Mouse (Mus musculus): ENCODE data around the gene Sytl3. TPM values are rescaled to one million over a fixed set of nuclear protein-coding genes. Genes with fewer than 3 reads are reported as not detected.
"Not testable (repeated sequence)": the region's sequence is repeated elsewhere in the genome, so short reads cannot be mapped to it uniquely, and the experiment has no call there.

Gene Sytl3
- polyA plus RNA-seq, 1 experiment from 2014 or later = 0.21 TPM

GRCm38 (mm10) chr17:6681721-6682120 lies 22.8 kb downstream of the Sytl3 start:
- not testable (repeated sequence) for ATAC-seq; DNase-seq; H3K9me3 ChIP-seq (ENCODE audit: low read length); H3K27ac ChIP-seq (ENCODE audit: low read depth); H3K27me3 ChIP-seq (ENCODE audit: insufficient read depth, low read length); H3K4me3 ChIP-seq (ENCODE audit: low read depth, low read length); H3K4me2 ChIP-seq (ENCODE audit: low read depth, low read length); H3K9ac ChIP-seq (replicated peaks); H3K36me3 ChIP-seq (replicated peaks; ENCODE audit: insufficient read depth, low read length); H3K4me1 ChIP-seq (ENCODE audit: insufficient read depth)
- 67% methylated on average over 4 of the region's 4 CpGs for WGBS (ENCODE audit: insufficient replicate concordance)

- not testable (repeated sequence) for H3K9me3 ChIP-seq (ENCODE audit: low read length); H3K36me3 ChIP-seq (replicated peaks; ENCODE audit: insufficient read depth, low read length); H3K4me1 ChIP-seq (ENCODE audit: insufficient read depth); H3K4me2 ChIP-seq (ENCODE audit: low read depth, low read length); H3K27ac ChIP-seq (ENCODE audit: low read depth); ATAC-seq; H3K9ac ChIP-seq (replicated peaks); H3K27me3 ChIP-seq (ENCODE audit: insufficient read depth, low read length); DNase-seq; H3K4me3 ChIP-seq (ENCODE audit: low read depth, low read length)
- WGBS (ENCODE audit: insufficient replicate concordance) = no CpG with 5 or more reads among the region's 5 CpGs
These were observed 24.8 kb downstream of the Sytl3 start for GRCm38 (mm10) chr17:6683702-6684101.

- H3K4me3 ChIP-seq (ENCODE audit: low read depth, low read length); H3K9ac ChIP-seq (replicated peaks); H3K4me2 ChIP-seq (ENCODE audit: low read depth, low read length); H3K9me3 ChIP-seq (ENCODE audit: low read length); H3K36me3 ChIP-seq (replicated peaks; ENCODE audit: insufficient read depth, low read length); H3K27me3 ChIP-seq (ENCODE audit: insufficient read depth, low read length); H3K27ac ChIP-seq (ENCODE audit: low read depth); H3K4me1 ChIP-seq (ENCODE audit: insufficient read depth); DNase-seq: not testable (repeated sequence)
- WGBS (ENCODE audit: insufficient replicate concordance) = no CpG with 5 or more reads among the region's 4 CpGs
- ATAC-seq = peak; percentile 50; the same call in 1 of the 2 replicates
These were observed 25.8 kb downstream of the Sytl3 start for GRCm38 (mm10) chr17:6684464-6685287.

- H3K9me3 ChIP-seq (ENCODE audit: low read length); H3K4me1 ChIP-seq (ENCODE audit: insufficient read depth); H3K27me3 ChIP-seq (ENCODE audit: insufficient read depth, low read length); H3K36me3 ChIP-seq (replicated peaks; ENCODE audit: insufficient read depth, low read length); H3K9ac ChIP-seq (replicated peaks); H3K4me2 ChIP-seq (ENCODE audit: low read depth, low read length); H3K27ac ChIP-seq (ENCODE audit: low read depth); H3K4me3 ChIP-seq (ENCODE audit: low read depth, low read length); DNase-seq: not testable (repeated sequence)
- ATAC-seq = peak; percentile 27; the same call in 1 of the 2 replicates
- 58% methylated on average over 3 of the region's 8 CpGs for WGBS (ENCODE audit: insufficient replicate concordance)
These were observed 26.5 kb downstream of the Sytl3 start for GRCm38 (mm10) chr17:6685288-6685818.

- H3K9me3 ChIP-seq (ENCODE audit: low read length); H3K27ac ChIP-seq (ENCODE audit: low read depth); H3K9ac ChIP-seq (replicated peaks); H3K36me3 ChIP-seq (replicated peaks; ENCODE audit: insufficient read depth, low read length); H3K4me3 ChIP-seq (ENCODE audit: low read depth, low read length); ATAC-seq; H3K27me3 ChIP-seq (ENCODE audit: insufficient read depth, low read length); H3K4me2 ChIP-seq (ENCODE audit: low read depth, low read length); DNase-seq; H3K4me1 ChIP-seq (ENCODE audit: insufficient read depth): not testable (repeated sequence)
- WGBS (ENCODE audit: insufficient replicate concordance) = 62% methylated on average over 1 of the region's 4 CpGs
These were observed 27.5 kb downstream of the Sytl3 start for GRCm38 (mm10) chr17:6686299-6686971.

- H3K36me3 ChIP-seq (replicated peaks; ENCODE audit: insufficient read depth, low read length); H3K9me3 ChIP-seq (ENCODE audit: low read length); H3K27ac ChIP-seq (ENCODE audit: low read depth); H3K4me2 ChIP-seq (ENCODE audit: low read depth, low read length); H3K4me3 ChIP-seq (ENCODE audit: low read depth, low read length); DNase-seq; H3K9ac ChIP-seq (replicated peaks); H3K4me1 ChIP-seq (ENCODE audit: insufficient read depth); ATAC-seq; H3K27me3 ChIP-seq (ENCODE audit: insufficient read depth, low read length): not testable (repeated sequence)
- 88% methylated on average over 2 of the region's 4 CpGs for WGBS (ENCODE audit: insufficient replicate concordance)
These were observed 30.5 kb downstream of the Sytl3 start for GRCm38 (mm10) chr17:6689344-6689743.

DNA sequence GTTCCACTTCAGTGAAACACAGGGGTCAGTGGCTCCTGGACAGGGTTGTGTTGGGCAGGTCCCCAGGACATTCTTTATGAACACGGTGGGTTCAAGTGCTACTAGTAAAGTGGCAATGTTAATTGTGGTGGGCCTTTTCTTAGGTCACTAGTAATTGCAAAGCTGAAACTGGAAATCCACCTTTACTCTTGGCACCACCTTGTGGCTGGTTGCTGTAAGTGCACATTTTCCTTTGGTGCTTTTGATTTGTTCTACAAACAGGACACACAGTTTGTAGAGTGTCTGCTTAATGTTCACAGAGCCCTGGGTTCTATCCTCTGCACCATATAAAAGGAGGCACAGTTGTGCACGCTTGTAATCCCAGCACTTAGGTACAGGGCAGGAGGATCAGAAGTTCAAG lies 32.7 kb downstream of the Sytl3 start:
- H3K4me1 ChIP-seq (ENCODE audit: insufficient read depth); H3K9ac ChIP-seq (replicated peaks); H3K27me3 ChIP-seq (ENCODE audit: insufficient read depth, low read length); H3K4me2 ChIP-seq (ENCODE audit: low read depth, low read length); H3K36me3 ChIP-seq (replicated peaks; ENCODE audit: insufficient read depth, low read length); H3K27ac ChIP-seq (ENCODE audit: low read depth); ATAC-seq; H3K4me3 ChIP-seq (ENCODE audit: low read depth, low read length); H3K9me3 ChIP-seq (ENCODE audit: low read length): not testable (repeated sequence)
- 6% methylated on average over 2 of the region's 2 CpGs for WGBS (ENCODE audit: insufficient replicate concordance)
- DNase-seq = peak; percentile 37
- peak; percentile 83 for TF ChIP-seq CTCF (IDR thresholded peaks at IDR 0.05; ENCODE audit: low read depth)

- H3K9ac ChIP-seq (replicated peaks); H3K4me2 ChIP-seq (ENCODE audit: low read depth, low read length); H3K9me3 ChIP-seq (ENCODE audit: low read length); H3K27me3 ChIP-seq (ENCODE audit: insufficient read depth, low read length); H3K4me3 ChIP-seq (ENCODE audit: low read depth, low read length); ATAC-seq; H3K27ac ChIP-seq (ENCODE audit: low read depth); DNase-seq; H3K4me1 ChIP-seq (ENCODE audit: insufficient read depth); H3K36me3 ChIP-seq (replicated peaks; ENCODE audit: insufficient read depth, low read length): not testable (repeated sequence)
- WGBS (ENCODE audit: insufficient replicate concordance) = 57% methylated on average over 9 of the region's 9 CpGs
These were observed 36.8 kb downstream of the Sytl3 start for GRCm38 (mm10) chr17:6695712-6696111.

GRCm38 (mm10) chr17:6696521-6696920 lies 37.6 kb downstream of the Sytl3 start:
- not testable (repeated sequence) for H3K9ac ChIP-seq (replicated peaks); H3K4me1 ChIP-seq (ENCODE audit: insufficient read depth); H3K27me3 ChIP-seq (ENCODE audit: insufficient read depth, low read length); H3K27ac ChIP-seq (ENCODE audit: low read depth); H3K36me3 ChIP-seq (replicated peaks; ENCODE audit: insufficient read depth, low read length); DNase-seq; H3K4me2 ChIP-seq (ENCODE audit: low read depth, low read length); H3K4me3 ChIP-seq (ENCODE audit: low read depth, low read length); ATAC-seq; H3K9me3 ChIP-seq (ENCODE audit: low read length)
- 53% methylated on average over 7 of the region's 8 CpGs for WGBS (ENCODE audit: insufficient replicate concordance)
